In the genomic region with DNA sequence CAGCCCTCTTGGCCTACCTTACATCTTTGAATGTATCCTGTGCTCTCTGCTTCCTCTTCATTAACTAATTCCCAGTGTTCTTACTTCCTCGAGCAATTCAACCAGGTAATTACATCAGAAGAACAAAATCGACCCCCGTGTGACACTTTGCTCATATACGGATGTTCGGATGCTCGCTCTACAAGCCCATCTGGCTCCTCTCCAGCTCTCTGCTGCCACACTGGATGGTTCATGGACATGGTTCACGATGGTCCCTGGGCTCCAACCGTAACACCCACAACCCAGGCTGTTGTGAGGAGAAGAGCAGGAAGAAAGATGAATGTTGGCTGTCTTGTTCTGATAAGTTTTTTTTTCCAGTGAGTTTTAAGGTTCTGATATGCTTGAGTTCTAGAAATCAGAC, we compare ENCODE assay signal across 23 mouse cellular contexts. TPM values are rescaled to one million over a fixed set of nuclear protein-coding genes. Genes with fewer than 3 reads are reported as not detected.
A peak's percentile ranks its signal among the peaks of the same experiment; 100 is the strongest.
DNase-seq lines count a peak whose midpoint lies in the region; ATAC-seq and TF ChIP-seq lines count a peak whose summit lies in the region.
"Had no signal": no experiment of that assay in that cellular context is flagged by ENCODE, and none has a peak within 500 bp of the region (broad histone marks: within the 10 kb centered on the region; RNA-seq: fewer than 3 reads in every experiment).

No protein-coding gene starts in this region.

- H3K4me2 ChIP-seq in hindbrain, postnatal 0 days (ENCODE audit: low read depth, low read length): no peak overlapping the region
- no peak overlapping the region for H3K4me2 ChIP-seq in hindbrain, embryonic 11.5 days (replicated peaks; ENCODE audit: low read depth, low read length)
- no peak overlapping the region for H3K4me2 ChIP-seq in midbrain, postnatal 0 days (ENCODE audit: low read depth, low read length, poor library complexity, severe bottlenecking)
- H3K4me2 ChIP-seq in midbrain, embryonic 15.5 days: no peak overlapping the region

- H3K9me3 ChIP-seq in hindbrain, postnatal 0 days (ENCODE audit: low read length): no peaks in the 10 kb centered on the region
- H3K9me3 ChIP-seq in hindbrain, embryonic 11.5 days (ENCODE audit: control insufficient read depth, low read length): no peaks in the 10 kb centered on the region
- H3K9me3 ChIP-seq in midbrain, postnatal 0 days (ENCODE audit: low read length): no peaks in the 10 kb centered on the region
- H3K9me3 ChIP-seq in midbrain, embryonic 15.5 days: no peaks in the 10 kb centered on the region
- H3K9me3 ChIP-seq: G1E had no signal

- DNase-seq in cerebellum, postnatal 10 days: peak; percentile 53 to 55
- no peak for DNase-seq in cerebellum, postnatal 36 days
- DNase-seq in hindbrain, postnatal 0 days (ENCODE audit: low spot score): peak; percentile 41
- no peak for DNase-seq in hindbrain, embryonic 11.5 days (ENCODE audit: low spot score)
- peak; percentile 40 for DNase-seq in midbrain, postnatal 0 days (ENCODE audit: low spot score)
- DNase-seq: adrenal gland, adult 2 months; adrenal gland, adult 8-10 months; adrenal gland, postnatal 10 days; adrenal gland, postnatal 14 days; adrenal gland, postnatal 25 days; adrenal gland, postnatal 36 days; B cell, adult 2 months; cerebellum, adult 11 months; cerebellum, adult 11-12 months; cerebellum, adult 18-20 months had no signal

- TF ChIP-seq CTCF in hindbrain, postnatal 0 days (IDR thresholded peaks at IDR 0.05; ENCODE audit: low read depth): no peak
- TF ChIP-seq CTCF in midbrain, postnatal 0 days (IDR thresholded peaks at IDR 0.05): no peak

- no peak overlapping the region for H3K9ac ChIP-seq in hindbrain, postnatal 0 days (replicated peaks; ENCODE audit: low read length)
- no peak overlapping the region for H3K9ac ChIP-seq in hindbrain, embryonic 11.5 days (ENCODE audit: low read depth, low read length)
- H3K9ac ChIP-seq in midbrain, postnatal 0 days (replicated peaks; ENCODE audit: low read length, poor library complexity, severe bottlenecking): no peak overlapping the region
- H3K9ac ChIP-seq in midbrain, embryonic 15.5 days: no peak overlapping the region

- ATAC-seq in hindbrain, postnatal 0 days: no peak
- no peak for ATAC-seq in hindbrain, embryonic 11.5 days (ENCODE audit: low FRiP score)
- no peak for ATAC-seq in midbrain, postnatal 0 days (ENCODE audit: low FRiP score)
- ATAC-seq in midbrain, embryonic 15.5 days (replicated peaks): no peak
- ATAC-seq: activated CD4-positive, CD25-positive, alpha-beta regulatory T cell, adult 4 months; CD4-positive, CD25-positive, alpha-beta regulatory T cell, adult 4 months; Patski had no signal

- no peak overlapping the region for H3K27ac ChIP-seq in hindbrain, postnatal 0 days
- no peak overlapping the region for H3K27ac ChIP-seq in hindbrain, embryonic 11.5 days (ENCODE audit: low read depth, low read length)
- no peak overlapping the region for H3K27ac ChIP-seq in midbrain, postnatal 0 days (ENCODE audit: low read depth, low read length)
- no peak overlapping the region for H3K27ac ChIP-seq in midbrain, embryonic 15.5 days

- H3K4me1 ChIP-seq in hindbrain, postnatal 0 days (ENCODE audit: insufficient read depth, low read length): 0 out of 2 replicates have a peak, but pooled peaks cover 4% of the 10 kb centered on the region
- H3K4me1 ChIP-seq in hindbrain, embryonic 11.5 days (replicated peaks; ENCODE audit: control insufficient read depth, insufficient read depth, low read length): no peaks in the 10 kb centered on the region
- no peaks in the 10 kb centered on the region for H3K4me1 ChIP-seq in midbrain, postnatal 0 days (ENCODE audit: insufficient read depth, low read length)
- no peaks in the 10 kb centered on the region for H3K4me1 ChIP-seq in midbrain, embryonic 15.5 days

- no peaks in the 10 kb centered on the region for H3K27me3 ChIP-seq in hindbrain, postnatal 0 days (ENCODE audit: insufficient read depth, low read length)
- no peaks in the 10 kb centered on the region for H3K27me3 ChIP-seq in hindbrain, embryonic 11.5 days (ENCODE audit: control insufficient read depth, insufficient read depth, low read length)
- no peaks in the 10 kb centered on the region for H3K27me3 ChIP-seq in midbrain, postnatal 0 days (ENCODE audit: insufficient read depth, low read length)
- H3K27me3 ChIP-seq in midbrain, embryonic 15.5 days (replicated peaks): no peaks in the 10 kb centered on the region
- H3K27me3 ChIP-seq: CH12.LX had no signal

- 55% methylated on average over 8 of the region's 8 CpGs for WGBS in hindbrain, postnatal 0 days
- 82% methylated on average over 8 of the region's 8 CpGs for WGBS in hindbrain, embryonic 11.5 days
- WGBS in midbrain, postnatal 0 days: 81% methylated on average over 8 of the region's 8 CpGs
- WGBS in midbrain, embryonic 15.5 days: 76% methylated on average over 8 of the region's 8 CpGs

- H3K4me3 ChIP-seq in hindbrain, postnatal 0 days (ENCODE audit: low read length): no peak overlapping the region
- no peak overlapping the region for H3K4me3 ChIP-seq in hindbrain, embryonic 11.5 days (ENCODE audit: low read depth, low read length)
- H3K4me3 ChIP-seq in midbrain, postnatal 0 days (ENCODE audit: low read depth, low read length): no peak overlapping the region
- H3K4me3 ChIP-seq in midbrain, embryonic 15.5 days: no peak overlapping the region

- no peaks in the 10 kb centered on the region for H3K36me3 ChIP-seq in hindbrain, postnatal 0 days (ENCODE audit: insufficient read depth, low read length)
- H3K36me3 ChIP-seq in hindbrain, embryonic 11.5 days (ENCODE audit: control insufficient read depth, insufficient read depth, low read length): no peaks in the 10 kb centered on the region
- no peaks in the 10 kb centered on the region for H3K36me3 ChIP-seq in midbrain, postnatal 0 days (ENCODE audit: insufficient read depth, low read length)
- no peaks in the 10 kb centered on the region for H3K36me3 ChIP-seq in midbrain, embryonic 15.5 days (replicated peaks)
- H3K36me3 ChIP-seq: G1E had no signal

RNA-seq across cellular contexts. Expression of gene Chrnb4, which starts 9.6 kb away (rescaled TPM):
- 2.6 and 3.1 TPM in 2 replicates for total RNA-seq in hindbrain, postnatal 0 days (2014; rRNA removed)
- 2.2 and 2.4 TPM in 2 replicates for polyA plus RNA-seq in hindbrain, postnatal 0 days (2015; fragmentation: Nextera tagmentation; extraction: Ambion mirVana)
- 3.2 and 3.9 TPM in 2 replicates for polyA plus RNA-seq in hindbrain, embryonic 11.5 days (2014; fragmentation: Nextera tagmentation; extraction: Ambion mirVana)
- total RNA-seq in midbrain, postnatal 0 days (2014; rRNA removed): 2.0 and 5.0 TPM in 2 replicates
- polyA plus RNA-seq in midbrain, postnatal 0 days (2015; fragmentation: Nextera tagmentation; extraction: Ambion mirVana): 2.4 and 2.5 TPM in 2 replicates
- 1.4 and 2.1 TPM in 2 replicates for polyA plus RNA-seq in midbrain, embryonic 15.5 days (2015; fragmentation: Nextera tagmentation; extraction: Ambion mirVana)
- total RNA-seq: MEL had no signal
- polyA plus RNA-seq: activated CD4-positive, CD25-positive, alpha-beta regulatory T cell, adult 4 months; CD4-positive, CD25-positive, alpha-beta regulatory T cell, adult 4 months; G1E had no signal

RNA-seq across cellular contexts. Expression of gene Chrna3, which starts 12.6 kb away (rescaled TPM):
- total RNA-seq in hindbrain, postnatal 0 days (2014; rRNA removed): 5.6 and 7.5 TPM in 2 replicates
- 14.6 and 15.8 TPM in 2 replicates for polyA plus RNA-seq in hindbrain, postnatal 0 days (2015; fragmentation: Nextera tagmentation; extraction: Ambion mirVana)
- polyA plus RNA-seq in hindbrain, embryonic 11.5 days (2014; fragmentation: Nextera tagmentation; extraction: Ambion mirVana): 25.0 and 26.4 TPM in 2 replicates
- total RNA-seq in midbrain, postnatal 0 days (2014; rRNA removed): 9.6 and 12.1 TPM in 2 replicates
- polyA plus RNA-seq in midbrain, postnatal 0 days (2015; fragmentation: Nextera tagmentation; extraction: Ambion mirVana): 15.8 and 16.5 TPM in 2 replicates
- polyA plus RNA-seq in midbrain, embryonic 15.5 days (2015; fragmentation: Nextera tagmentation; extraction: Ambion mirVana): 15.1 and 16.2 TPM in 2 replicates
- total RNA-seq: CH12.LX, MEL had no signal
- polyA plus RNA-seq: activated CD4-positive, CD25-positive, alpha-beta regulatory T cell, adult 4 months; C2C12; CD4-positive, CD25-positive, alpha-beta regulatory T cell, adult 4 months; G1E had no signal

RNA-seq across cellular contexts. Expression of gene Chrna5, which starts 58.3 kb away (rescaled TPM):
- total RNA-seq in hindbrain, postnatal 0 days (2014; rRNA removed): 3.6 and 4.8 TPM in 2 replicates
- 2.4 and 2.8 TPM in 2 replicates for polyA plus RNA-seq in hindbrain, postnatal 0 days (2015; fragmentation: Nextera tagmentation; extraction: Ambion mirVana)
- 4.9 and 5.4 TPM in 2 replicates for polyA plus RNA-seq in hindbrain, embryonic 11.5 days (2014; fragmentation: Nextera tagmentation; extraction: Ambion mirVana)
- total RNA-seq in midbrain, postnatal 0 days (2014; rRNA removed): 3.1 and 3.8 TPM in 2 replicates
- polyA plus RNA-seq in midbrain, postnatal 0 days (2015; fragmentation: Nextera tagmentation; extraction: Ambion mirVana): 1.8 and 2.1 TPM in 2 replicates
- polyA plus RNA-seq in midbrain, embryonic 15.5 days (2015; fragmentation: Nextera tagmentation; extraction: Ambion mirVana): 3.0 and 3.7 TPM in 2 replicates
- total RNA-seq: CH12.LX, MEL had no signal
- polyA plus RNA-seq: activated CD4-positive, CD25-positive, alpha-beta regulatory T cell, adult 4 months; C2C12; CD4-positive, CD25-positive, alpha-beta regulatory T cell, adult 4 months had no signal

Comparison
In these comparisons a context has a peak if more than half of its experiments do, and no peak if none do; other contexts are left out.
1. DNase-seq: peak in cerebellum, postnatal 10 days (2 of 2), hindbrain, postnatal 0 days (single experiment) and midbrain, postnatal 0 days (single experiment); none in cerebellum, postnatal 36 days (0 of 2) and hindbrain, embryonic 11.5 days (single experiment).